Mouse (Mus musculus) monocyte, adult 59 days (primary cell): ENCODE results near the gene Ccdc65. TPM values are rescaled to one million over a fixed set of nuclear protein-coding genes. Genes with fewer than 3 reads are reported as not detected.

Experiments used
- total RNA-seq, 2 experiments: library from RNA; stranded (reverse); gene quantifications; one replicate each; pipeline ENCODE4 v1.2.4; 2023

Ccdc65 gene
- total RNA-seq = not detected

DNA sequence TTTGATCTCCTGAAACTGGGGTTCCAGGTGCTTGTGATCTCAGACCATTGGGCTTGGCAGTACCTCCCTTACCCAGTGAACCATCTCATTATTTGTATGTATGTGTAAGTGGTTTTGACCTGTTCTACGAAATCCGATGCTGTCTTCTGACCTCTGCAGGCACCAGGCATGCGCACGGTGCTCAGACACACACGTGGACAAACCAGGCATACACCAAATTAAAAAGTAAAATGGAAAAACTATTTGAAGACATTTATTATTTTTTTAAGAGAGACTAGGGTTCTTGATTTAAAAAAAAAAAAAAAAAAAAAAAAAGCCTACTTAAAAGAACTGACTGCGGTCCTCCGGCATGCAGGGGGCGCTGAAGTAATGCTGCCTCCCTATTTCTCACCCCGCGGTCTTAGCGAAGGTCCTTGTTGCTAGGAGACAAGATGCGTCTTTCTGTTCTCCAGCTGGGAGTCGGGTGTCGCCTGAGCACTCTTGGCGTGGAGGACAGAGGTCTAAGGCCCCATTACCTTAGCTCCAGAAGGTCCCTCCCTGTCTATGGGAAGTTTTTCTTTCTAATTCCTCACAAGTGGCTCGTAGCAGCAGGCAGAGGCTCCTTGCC, at the start of gene Ccdc65:
Gene Ccdc65 (plus strand): TSS at position 442 of the 607 bp plus-strand sequence.

DNA sequence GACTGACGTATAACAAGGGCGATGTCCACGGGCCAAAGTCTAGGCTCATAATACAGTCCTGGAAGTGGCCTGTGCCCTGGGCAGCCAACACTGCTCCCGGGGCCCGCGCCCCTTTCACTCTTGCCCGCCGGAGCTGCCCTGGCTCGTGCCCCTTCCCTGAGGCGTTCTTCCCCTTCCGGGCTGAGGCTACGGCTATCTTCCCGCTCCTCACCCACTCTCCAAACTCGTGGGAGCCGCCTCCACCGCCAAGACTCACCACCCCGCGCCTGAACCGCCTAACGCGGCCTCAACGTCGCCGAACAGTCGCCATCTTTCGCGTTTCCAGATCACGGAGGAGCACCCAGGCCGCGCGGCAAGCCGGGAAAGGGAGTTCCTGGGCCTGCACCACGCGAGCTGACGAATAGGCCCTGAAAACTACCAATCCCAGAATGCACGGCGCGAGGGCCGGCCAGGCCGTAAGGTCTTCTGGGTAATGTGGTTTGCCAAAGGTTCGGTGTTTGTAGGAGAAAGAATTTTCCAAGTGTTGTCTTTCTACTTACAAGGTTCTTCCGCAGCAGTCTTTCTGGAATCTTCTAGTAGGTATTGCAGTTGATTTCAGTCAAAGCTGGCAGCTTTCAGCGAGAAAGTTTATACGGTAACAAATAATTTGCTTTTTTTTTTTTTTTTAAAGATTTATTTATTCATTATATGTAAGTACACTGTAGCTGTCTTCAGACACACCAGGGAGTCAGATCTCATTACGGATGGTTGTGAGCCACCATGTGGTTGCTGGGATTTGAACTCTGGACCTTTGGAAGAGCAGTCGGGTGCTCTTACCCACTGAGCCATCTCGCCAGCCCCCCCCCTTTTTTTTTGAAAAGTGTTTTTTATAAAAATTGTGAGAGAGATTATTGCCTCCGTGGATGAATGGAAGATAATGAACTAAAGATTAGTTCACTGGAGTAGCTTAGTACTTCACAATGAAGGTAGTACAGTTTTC, 45.2 kb upstream of the Ccdc65 start, which contains the start of gene Ddx23:
Gene Ddx23 (minus strand): TSS at position 328 of the 979 bp plus-strand sequence.

DNA sequence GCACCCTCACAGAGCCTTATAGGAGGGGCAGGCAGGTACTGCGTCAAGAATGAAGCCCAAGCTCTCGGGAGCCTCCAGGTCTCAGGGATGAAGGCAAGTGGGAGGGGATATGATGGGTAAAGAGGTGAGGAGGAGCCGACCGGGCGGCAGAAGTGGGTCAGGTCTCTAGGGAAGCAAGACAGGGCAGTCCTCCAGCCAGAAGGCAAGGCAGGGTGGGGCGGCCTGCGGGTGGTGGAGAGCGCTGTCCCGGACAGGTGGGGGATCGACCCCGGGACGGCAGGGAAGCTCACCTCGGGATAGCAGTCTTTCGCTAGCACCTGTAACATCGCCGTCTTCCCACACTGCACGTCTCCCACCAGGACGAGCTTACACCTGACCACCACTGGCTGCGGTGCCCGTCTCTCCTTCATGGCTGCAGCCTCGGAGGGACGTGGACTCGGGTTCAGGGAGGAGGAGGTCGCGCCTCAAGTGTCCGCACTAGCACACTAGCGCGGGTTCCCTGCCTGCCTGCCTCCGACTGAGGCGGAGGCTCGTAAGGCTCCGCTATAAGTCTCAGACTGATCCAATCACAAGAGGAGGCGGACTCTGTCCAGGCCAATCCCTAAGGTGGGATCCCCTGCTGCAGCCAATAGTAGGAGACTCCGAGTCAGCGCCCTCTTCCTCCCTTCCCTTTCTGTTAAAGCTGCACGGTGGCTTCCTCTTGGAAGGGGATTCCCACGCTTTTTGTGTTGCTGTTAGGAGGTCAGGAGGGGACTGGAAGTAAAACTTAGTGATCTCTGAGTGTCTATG, 30.9 kb upstream of the Ccdc65 start, which contains the start of gene Rnd1:
Gene Rnd1 (minus strand): TSS at position 522 of the 789 bp plus-strand sequence.

DNA sequence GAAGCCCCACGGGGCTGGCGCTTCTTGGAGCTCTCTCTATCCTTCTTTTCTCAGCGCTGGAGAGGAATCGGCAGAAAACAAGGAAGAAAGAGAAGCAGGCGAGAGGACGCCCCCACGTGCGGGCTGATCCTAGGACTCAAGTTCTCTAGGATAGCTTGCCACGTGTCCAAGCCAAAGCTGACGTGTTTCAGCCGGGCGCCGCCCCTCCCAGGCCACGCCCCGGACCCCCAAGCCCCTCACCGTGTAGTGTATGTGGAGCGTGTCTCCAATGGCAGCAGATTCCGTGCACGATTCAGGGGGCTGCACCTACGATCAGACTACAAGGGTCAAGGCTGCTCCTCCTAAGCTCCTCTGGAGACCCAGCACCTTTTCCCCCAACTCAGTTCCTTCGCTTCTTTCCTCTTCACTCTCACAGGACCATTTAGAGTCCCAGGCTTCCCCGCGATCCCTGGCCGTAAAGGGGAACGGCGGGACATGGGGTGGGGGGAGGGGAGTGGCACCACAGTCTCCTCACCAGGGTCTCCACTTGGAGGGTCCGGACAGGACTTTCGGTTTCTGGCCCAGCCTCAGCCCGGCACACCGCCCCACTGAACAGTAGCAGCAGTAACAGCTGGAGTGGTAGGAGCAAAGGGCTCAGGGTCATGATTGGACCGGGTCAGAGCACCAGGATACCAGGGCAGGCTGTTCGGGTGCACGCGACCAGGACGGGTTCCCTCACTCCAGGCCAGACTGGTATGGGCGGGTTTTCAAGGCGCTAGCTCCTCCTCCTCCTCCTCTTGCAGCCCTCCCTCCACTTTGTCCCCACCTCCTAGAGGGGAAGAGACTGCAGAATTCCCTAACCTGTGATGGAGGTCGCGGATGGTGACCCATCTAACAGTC, 19.7 kb downstream of the Ccdc65 start, which contains the start of gene Fkbp11:
Gene Fkbp11 (minus strand): TSS at position 756 of the 879 bp plus-strand sequence.

DNA sequence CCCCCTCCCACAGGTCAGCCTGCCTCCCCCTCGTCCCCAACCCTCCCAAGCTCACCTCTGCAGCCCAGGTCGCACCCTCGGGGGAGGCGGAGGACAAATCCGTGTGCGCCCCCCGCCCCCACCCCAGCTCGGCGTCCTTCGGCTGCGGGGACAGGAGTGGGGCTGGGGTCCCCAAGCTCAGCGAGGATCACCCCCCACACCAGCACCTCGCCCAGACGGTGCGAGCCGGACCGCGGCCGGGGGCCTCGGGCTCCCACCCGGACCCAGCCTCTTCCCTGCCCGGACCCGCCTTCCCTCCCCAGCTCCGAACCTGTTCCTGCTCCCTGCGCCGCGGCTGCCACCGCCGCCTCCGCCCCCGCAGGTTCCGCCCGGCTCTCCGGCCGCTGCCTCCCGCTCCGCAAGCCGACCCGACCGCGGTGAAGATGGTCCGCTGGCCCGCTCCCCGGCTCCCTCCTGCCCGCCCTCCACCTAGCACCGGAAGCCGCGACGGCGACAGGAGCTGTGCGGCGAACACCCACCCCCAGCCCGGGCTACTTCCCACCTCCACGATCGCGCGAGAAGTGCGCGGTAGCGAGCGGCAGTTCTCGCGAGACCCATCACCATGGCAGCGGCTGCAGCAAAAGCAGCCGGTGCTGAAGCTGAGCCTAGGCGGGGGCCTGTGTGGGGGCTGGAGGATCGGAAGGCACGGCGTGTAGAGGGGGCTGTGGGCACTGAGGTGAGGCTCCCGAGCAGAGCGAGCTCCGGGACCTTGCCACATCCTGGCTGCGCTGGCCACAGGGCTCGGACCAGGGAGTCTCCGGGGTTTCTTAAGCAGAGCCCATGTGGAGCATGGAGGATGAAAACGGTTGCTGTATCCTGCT, 54.9 kb downstream of the Ccdc65 start, which contains the start of gene Arf3:
Gene Arf3 (minus strand): TSS at position 545 of the 860 bp plus-strand sequence.

Other genes starting within 250 kb of the Ccdc65 start
- gene OR5BS1P, start 238.3 kb upstream of the Ccdc65 start, total RNA-seq = not detected
- under 1 TPM in 1 of 2 experiments, not detected in 1; 0.73 TPM for gene Lalba, start 225.5 kb upstream of the Ccdc65 start, total RNA-seq
- gene Olfr279, start 215.8 kb upstream of the Ccdc65 start, total RNA-seq = not detected
- gene Kansl2, start 173.9 kb upstream of the Ccdc65 start, total RNA-seq = 10 to 100 TPM; 45.3 to 45.5 TPM
- 10 to 100 TPM; 81.2 to 85.4 TPM for gene Ccnt1, start 137.3 kb upstream of the Ccdc65 start, total RNA-seq
- not detected for gene 4930415O20Rik, start 137.2 kb upstream of the Ccdc65 start, total RNA-seq
- 1 to 10 TPM; 3.5 to 4.2 TPM for gene Adcy6, start 98.1 kb upstream of the Ccdc65 start, total RNA-seq
- gene Cacnb3, start 77.4 kb upstream of the Ccdc65 start, total RNA-seq = 1 to 10 TPM; 4.1 to 4.7 TPM
- gene Ddx23, start 45.3 kb upstream of the Ccdc65 start, total RNA-seq = 100 to 1,000 TPM in 1 of 2 experiments, 10 to 100 TPM in 1; 97.7 to 139 TPM
- gene Rnd1, start 30.7 kb upstream of the Ccdc65 start, total RNA-seq = 1 to 10 TPM; 3.8 to 5.4 TPM
- 1 to 10 TPM in 1 of 2 experiments, under 1 TPM in 1; 0.94 to 1.3 TPM for gene Fkbp11, start 20.0 kb downstream of the Ccdc65 start, total RNA-seq
- 10 to 100 TPM; 85.4 to 92.2 TPM for gene Arf3, start 55.0 kb downstream of the Ccdc65 start, total RNA-seq
- gene Wnt10b, start 69.9 kb downstream of the Ccdc65 start, total RNA-seq = not detected
- not detected for gene Wnt1, start 81.7 kb downstream of the Ccdc65 start, total RNA-seq
- gene Ddn, start 101.3 kb downstream of the Ccdc65 start, total RNA-seq = not detected
- gene Prkag1, start 123.3 kb downstream of the Ccdc65 start, total RNA-seq = 10 to 100 TPM; 54.0 to 54.3 TPM
- 100 to 1,000 TPM; 118 to 120 TPM for gene Kmt2d, start 163.0 kb downstream of the Ccdc65 start, total RNA-seq
- 10 to 100 TPM in 1 of 2 experiments, 1 to 10 TPM in 1; 4.6 to 10.5 TPM for gene Rhebl1, start 186.3 kb downstream of the Ccdc65 start, total RNA-seq
- not detected for gene Dhh, start 190.3 kb downstream of the Ccdc65 start, total RNA-seq
- 100 to 1,000 TPM; 112 to 113 TPM for gene Lmbr1l, start 210.0 kb downstream of the Ccdc65 start, total RNA-seq
- 100 to 1,000 TPM; 138 to 142 TPM for gene Tuba1b, start 226.4 kb downstream of the Ccdc65 start, total RNA-seq
- not detected for gene Gm49450, start 245.3 kb downstream of the Ccdc65 start, total RNA-seq
- gene Tuba1a, start 245.5 kb downstream of the Ccdc65 start, total RNA-seq = 100 to 1,000 TPM; 119 to 136 TPM